Mouse (Mus musculus): Measurements from ENCODE around the gene Ptpn18. TPM values are rescaled to one million over a fixed set of nuclear protein-coding genes. Genes with fewer than 3 reads are reported as not detected.
A peak's percentile ranks its signal among the peaks of the same experiment; 100 is the strongest.
"Not testable (repeated sequence)": the region's sequence is repeated elsewhere in the genome, so short reads cannot be mapped to it uniquely, and the experiment has no call there.

The Ptpn18 gene
- total RNA-seq (2021) = 1 to 10 TPM; 4.7 to 6.0 TPM
- long read RNA-seq, experiment 1, partial matches to known transcripts = 1 of 3 reads
- long read RNA-seq, experiment 1, other reads (novel, unspliced or antisense) = 2 of 3 reads
- long read RNA-seq, experiment 2, partial matches to known transcripts = 2 of 3 reads
- long read RNA-seq, experiment 2, other reads (novel, unspliced or antisense) = 0 of 3 reads

DNA sequence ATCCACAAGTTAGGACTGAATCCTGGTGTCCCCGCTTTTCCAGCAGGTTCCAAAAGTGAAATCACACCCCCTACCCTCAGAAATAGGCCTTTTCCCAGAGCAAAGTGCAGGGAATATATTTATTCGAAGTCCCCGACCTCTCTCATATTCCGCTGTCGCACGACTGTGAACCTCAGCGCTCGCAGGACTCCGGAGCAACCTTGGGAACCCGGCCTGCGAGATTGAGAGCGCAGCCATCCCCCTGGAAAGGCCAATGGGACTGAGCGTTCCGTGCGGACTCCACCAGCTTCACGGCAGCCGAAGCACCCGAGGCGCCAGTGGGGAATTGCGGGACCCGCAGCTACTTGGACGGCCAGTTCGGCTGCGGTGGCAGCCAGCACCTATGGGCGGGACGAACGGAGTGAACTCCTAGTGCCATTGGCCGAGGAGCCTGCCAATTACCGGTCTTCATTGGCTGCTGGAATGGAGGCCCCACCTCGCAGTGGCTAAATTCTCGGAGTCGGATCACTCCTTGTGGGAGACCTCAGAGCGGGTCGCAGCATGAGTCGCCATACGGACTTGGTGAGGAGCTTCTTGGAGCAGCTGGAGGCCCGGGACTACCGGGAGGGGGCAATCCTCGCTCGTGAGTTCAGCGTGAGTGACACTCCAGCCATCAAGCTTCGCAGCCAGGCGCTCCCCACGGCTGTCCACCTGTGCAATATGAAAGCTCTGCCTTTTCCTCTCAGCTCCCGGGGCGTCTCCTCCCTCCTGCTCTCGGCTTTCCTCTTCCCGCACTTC is at the start of gene Ptpn18:
TSS of gene Ptpn18 (plus strand) at position 479 of the 777 bp plus-strand sequence.
- peak within 1 kb of the TSS; percentile 56 for H3K4me3 ChIP-seq
- peak; percentile 7 for TF ChIP-seq CTCF (IDR thresholded peaks at IDR 0.05)
- intact Hi-C loops (cut with DNase I) = no loop called here
- no peak within 1 kb of the TSS for H3K27ac ChIP-seq
- peak; percentile 84 to 92 for DNase-seq (ENCODE audit: extremely low spot score in 1 of 2, low spot score in 2 of 2)

GRCm38 (mm10) chr1:34428466-34428865 is 31.1 kb upstream of the Ptpn18 start:
- intact Hi-C loops (cut with DNase I) = no loop called here
- TF ChIP-seq CTCF (IDR thresholded peaks at IDR 0.05) = no peak
- Histone ChIP-seq H3K27ac (no peak overlapping the region), H3K4me3 (no peak overlapping the region)
- DNase-seq (ENCODE audit: extremely low spot score in 1 of 2, low spot score in 2 of 2) = no peak

GRCm38 (mm10) chr1:34429281-34429680 is 30.3 kb upstream of the Ptpn18 start:
- no peak overlapping the region for H3K4me3 ChIP-seq
- H3K27ac ChIP-seq = no peak overlapping the region
- intact Hi-C loops (cut with DNase I) = no loop called here
- no peak for TF ChIP-seq CTCF (IDR thresholded peaks at IDR 0.05)
- no peak for DNase-seq (ENCODE audit: extremely low spot score in 1 of 2, low spot score in 2 of 2)

DNA sequence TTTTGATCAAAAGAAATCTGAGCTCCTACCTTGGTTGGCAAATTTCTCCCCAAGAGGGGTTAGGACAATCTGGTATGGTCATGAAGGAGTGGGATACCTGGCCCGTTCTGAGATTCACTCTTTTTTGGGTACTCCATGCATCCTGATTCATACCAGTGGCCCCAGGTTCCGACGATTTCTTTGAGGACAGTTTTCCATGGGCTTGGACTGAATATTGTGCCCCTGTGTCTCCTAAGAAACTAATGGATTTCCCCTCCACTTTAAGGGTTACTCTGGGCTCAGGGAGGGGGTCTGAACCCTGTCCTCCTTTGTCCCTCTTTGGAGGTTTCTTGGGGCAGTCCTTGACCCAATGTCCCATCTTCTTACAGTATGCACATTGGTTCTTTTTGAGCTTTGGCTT is 28.6 kb upstream of the Ptpn18 start:
- intact Hi-C loops (cut with DNase I) = no loop called here
- TF ChIP-seq CTCF (IDR thresholded peaks at IDR 0.05) = no peak
- DNase-seq (ENCODE audit: extremely low spot score in 1 of 2, low spot score in 2 of 2) = no peak

GRCm38 (mm10) chr1:34431431-34431830 is 28.1 kb upstream of the Ptpn18 start:
- intact Hi-C loops (cut with DNase I) = no loop called here
- DNase-seq (ENCODE audit: extremely low spot score in 1 of 2, low spot score in 2 of 2) = no peak

More for the DNA sequence above, 28.6 kb upstream of the Ptpn18 start:
- Histone ChIP-seq H3K4me3 (no peak overlapping the region), H3K27ac (no peak overlapping the region)

GRCm38 (mm10) chr1:34432411-34432775 is 27.2 kb upstream of the Ptpn18 start:
- Histone ChIP-seq H3K4me3 (peak overlapping the region; percentile 53), H3K27ac (no peak overlapping the region)
- intact Hi-C loops (cut with DNase I) = no loop called here
- TF ChIP-seq CTCF (IDR thresholded peaks at IDR 0.05) = no peak
- no peak for DNase-seq (ENCODE audit: extremely low spot score in 1 of 2, low spot score in 2 of 2)

More at GRCm38 (mm10) chr1:34431431-34431830, 28.1 kb upstream of the Ptpn18 start:
- Histone ChIP-seq H3K4me3 (no peak overlapping the region), H3K27ac (no peak overlapping the region)
- TF ChIP-seq CTCF (IDR thresholded peaks at IDR 0.05) = no peak

- intact Hi-C loops (cut with DNase I) = no loop called here
- Histone ChIP-seq H3K27ac (peak overlapping the region; percentile 50), H3K4me3 (peak overlapping the region; percentile 53)
- DNase-seq (ENCODE audit: extremely low spot score in 1 of 2, low spot score in 2 of 2) = peak; percentile 29 to 46
- TF ChIP-seq CTCF (IDR thresholded peaks at IDR 0.05) = no peak
Observed at GRCm38 (mm10) chr1:34432776-34433481, 26.6 kb upstream of the Ptpn18 start.

DNA sequence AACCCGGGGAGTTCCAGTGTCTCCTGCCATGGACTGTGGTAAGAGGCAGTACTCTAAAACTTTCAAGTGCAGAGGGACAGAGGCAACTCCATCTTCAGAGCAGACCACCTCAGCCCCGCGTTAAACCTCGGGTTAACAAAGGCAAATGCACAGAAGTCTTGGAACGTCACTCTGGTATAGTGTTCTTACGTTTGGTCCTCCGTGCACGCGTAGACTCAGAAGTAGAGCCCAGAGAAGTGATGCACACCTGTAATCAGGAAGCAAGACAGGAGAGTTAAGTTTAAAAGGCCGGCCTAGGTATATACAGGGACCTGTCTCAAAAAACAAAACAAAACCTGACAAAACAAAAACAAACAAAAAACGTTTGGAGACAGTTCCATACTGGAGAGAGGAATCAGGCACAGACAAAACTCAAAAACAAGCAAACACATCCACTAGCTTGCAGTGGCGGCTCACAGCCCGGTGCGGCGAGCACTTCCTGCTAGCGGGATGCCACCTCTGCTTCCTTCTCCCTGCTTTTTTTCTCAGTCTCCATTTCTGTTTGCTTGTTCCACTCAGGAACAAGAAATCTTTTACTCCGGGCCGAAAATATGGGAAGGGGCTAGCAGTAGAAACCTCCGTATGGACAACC is 25.6 kb upstream of the Ptpn18 start:
- no peak; the same call in 1 of the 2 replicates for TF ChIP-seq CTCF (IDR thresholded peaks at IDR 0.05)
- H3K27ac ChIP-seq = peak overlapping the region; percentile 83
- intact Hi-C loops (cut with DNase I) = no loop called here

DNA sequence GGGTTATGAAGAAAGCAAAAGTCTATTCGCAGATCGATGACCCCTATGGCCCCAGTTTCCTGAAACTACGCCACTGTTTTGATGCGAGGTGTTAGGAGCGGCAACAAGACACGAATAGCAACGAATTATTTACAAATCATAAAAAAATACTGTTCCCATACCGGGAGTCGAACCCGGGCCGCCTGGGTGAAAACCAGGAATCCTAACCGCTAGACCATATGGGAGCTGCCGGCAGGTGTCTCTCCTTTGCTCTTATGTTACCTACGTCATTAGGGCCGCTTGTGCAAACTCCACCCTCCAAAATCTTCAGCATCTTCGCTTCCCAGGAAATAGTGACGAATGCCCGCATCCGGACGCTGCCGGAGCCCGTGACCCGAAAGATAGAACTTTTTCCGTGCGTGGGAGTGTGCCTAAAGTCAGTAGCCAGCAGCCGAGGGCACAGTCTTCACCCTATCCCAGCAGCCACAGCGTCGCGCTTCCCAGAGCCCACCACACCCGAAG is 24.9 kb upstream of the Ptpn18 start:
- peak overlapping the region; percentile 83 for H3K27ac ChIP-seq
- peak; percentile 90 to 96 for DNase-seq (ENCODE audit: extremely low spot score in 1 of 2, low spot score in 2 of 2)
- intact Hi-C loops (cut with DNase I) = no loop called here
- no peak for TF ChIP-seq CTCF (IDR thresholded peaks at IDR 0.05)
- H3K4me3 ChIP-seq = peak overlapping the region; percentile 83

More for the DNA sequence above, 25.6 kb upstream of the Ptpn18 start:
- no peak for DNase-seq (ENCODE audit: extremely low spot score in 1 of 2, low spot score in 2 of 2)
- peak overlapping the region; percentile 83 for H3K4me3 ChIP-seq

GRCm38 (mm10) chr1:34435371-34436120 is 24.0 kb upstream of the Ptpn18 start:
- intact Hi-C loops (cut with DNase I) = no loop called here
- peak overlapping the region; percentile 83 for H3K27ac ChIP-seq
- no peak for TF ChIP-seq CTCF (IDR thresholded peaks at IDR 0.05)
- no peak for DNase-seq (ENCODE audit: extremely low spot score in 1 of 2, low spot score in 2 of 2)
- H3K4me3 ChIP-seq = peak overlapping the region; percentile 83

GRCm38 (mm10) chr1:34436374-34436773 is 23.2 kb upstream of the Ptpn18 start:
- intact Hi-C loops (cut with DNase I) = no loop called here
- Histone ChIP-seq H3K27ac (no peak overlapping the region), H3K4me3 (no peak overlapping the region)
- no peak for DNase-seq (ENCODE audit: extremely low spot score in 1 of 2, low spot score in 2 of 2)
- TF ChIP-seq CTCF (IDR thresholded peaks at IDR 0.05) = no peak

- H3K27ac ChIP-seq; DNase-seq (ENCODE audit: extremely low spot score in 1 of 2, low spot score in 2 of 2); H3K4me3 ChIP-seq; intact Hi-C loops (cut with DNase I): not testable (repeated sequence)
Observed at GRCm38 (mm10) chr1:34437366-34437765, 22.2 kb upstream of the Ptpn18 start.
